Mouse (Mus musculus) stomach, embryonic 16.5 days (tissue): ENCODE results near the gene Ints14. TPM values are rescaled to one million over a fixed set of nuclear protein-coding genes. Genes with fewer than 3 reads are reported as not detected.
A peak's percentile ranks its signal among the peaks of the same experiment; 100 is the strongest.

Experiments used
- ATAC-seq: fragments of 200-750 bp; cut with Nextera tagmentation; 2 replicates; pipeline ENCODE4 v1.8.0; 2017; ENCODE audit warnings: moderate number of reproducible peaks, moderate TSS enrichment; ENCODE audit not compliant: insufficient read depth, low FRiP score
- H3K27ac ChIP-seq: fragments of 300-500 bp; sonication (generic); 2 replicates; pipeline ENCODE4 v1.5.1; 2014; ENCODE audit warnings: low read length
- H3K27me3 ChIP-seq: fragments of 300-500 bp; sonication (generic); 2 replicates; pipeline ENCODE4 v1.6.1; 2014; ENCODE audit warnings: low read length, control low read depth, mixed read lengths; ENCODE audit not compliant: control insufficient read depth, insufficient read depth
- H3K36me3 ChIP-seq: fragments of 300-500 bp; sonication (generic); 2 replicates; pipeline ENCODE4 v1.6.1; 2014; ENCODE audit warnings: low read length; ENCODE audit not compliant: control insufficient read depth, insufficient read depth
- H3K4me1 ChIP-seq: fragments of 300-500 bp; sonication (generic); 2 replicates; pipeline ENCODE4 v1.6.1; 2014; ENCODE audit warnings: low read length, control low read depth, mixed read lengths; ENCODE audit not compliant: control insufficient read depth, insufficient read depth
- H3K4me2 ChIP-seq: fragments of 300-500 bp; sonication (generic); 2 replicates; pipeline ENCODE4 v1.6.1; 2014; ENCODE audit warnings: low read depth, low read length, mixed read lengths
- H3K4me3 ChIP-seq: fragments of 300-500 bp; sonication (generic); replicated peaks from 2 replicates; pipeline ENCODE4 v1.5.1; 2014; ENCODE audit warnings: mild to moderate bottlenecking, low read length
- H3K9ac ChIP-seq: fragments of 300-500 bp; sonication (generic); 2 replicates; pipeline ENCODE4 v1.6.1; 2014; ENCODE audit warnings: low read length
- H3K9me3 ChIP-seq: fragments of 300-500 bp; sonication (generic); replicated peaks from 2 replicates; pipeline ENCODE4 v1.6.1; 2016; ENCODE audit warnings: low read length, control low read depth; ENCODE audit not compliant: control insufficient read depth
- WGBS: fragments of 180-500 bp; shearing (Covaris S2); extraction: QIAGEN DNeasy Blood & Tissue Kit; methylation state at CpG from one replicate; pipeline ENCODE4 v1.1.7; 2014; 5-methylcytosine and 5-hydroxymethylcytosine counted together
- polyA plus RNA-seq: library from polyadenylated mRNA; unstranded; fragments of >200 nt; fragmentation: Nextera tagmentation; extraction: Ambion mirVana; gene quantifications from 2 replicates; pipeline ENCODE4 v1.2.1, GENCODE M21; 2015

The Ints14 gene
- polyA plus RNA-seq, 1 experiment from 2014 or later, result 46.5 TPM

- Histone ChIP-seq H3K27ac (peak overlapping the region; percentile 61), H3K9me3 (no peaks in the 10 kb centered on the region)
- WGBS, result 69% methylated on average over 4 of the region's 4 CpGs
These were observed 19.1 kb upstream of the Ints14 start for GRCm38 (mm10) chr9:64941650-64942049.

GRCm38 (mm10) chr9:64943997-64944396 lies 16.7 kb upstream of the Ints14 start:
- Histone ChIP-seq H3K9me3 (no peaks in the 10 kb centered on the region), H3K4me3 (no peak overlapping the region), H3K9ac (no peak overlapping the region), H3K27ac (no peak overlapping the region), H3K36me3 (no peaks in the 10 kb centered on the region), H3K4me1 (0 out of 2 replicates have a peak, but pooled peaks cover 3% of the 10 kb centered on the region), H3K4me2 (no peak overlapping the region), H3K27me3 (0 out of 2 replicates have a peak, but pooled peaks cover 7% of the 10 kb centered on the region)
- 33% methylated on average over 11 of the region's 11 CpGs for WGBS
- ATAC-seq, result no peak

More at GRCm38 (mm10) chr9:64941650-64942049, 19.1 kb upstream of the Ints14 start:
- Histone ChIP-seq H3K4me2 (no peak overlapping the region), H3K4me1 (0 out of 2 replicates have a peak, but pooled peaks cover 3% of the 10 kb centered on the region), H3K4me3 (no peak overlapping the region), H3K27me3 (0 out of 2 replicates have a peak, but pooled peaks cover 5% of the 10 kb centered on the region), H3K9ac (no peak overlapping the region), H3K36me3 (no peaks in the 10 kb centered on the region)
- ATAC-seq, result no peak

DNA sequence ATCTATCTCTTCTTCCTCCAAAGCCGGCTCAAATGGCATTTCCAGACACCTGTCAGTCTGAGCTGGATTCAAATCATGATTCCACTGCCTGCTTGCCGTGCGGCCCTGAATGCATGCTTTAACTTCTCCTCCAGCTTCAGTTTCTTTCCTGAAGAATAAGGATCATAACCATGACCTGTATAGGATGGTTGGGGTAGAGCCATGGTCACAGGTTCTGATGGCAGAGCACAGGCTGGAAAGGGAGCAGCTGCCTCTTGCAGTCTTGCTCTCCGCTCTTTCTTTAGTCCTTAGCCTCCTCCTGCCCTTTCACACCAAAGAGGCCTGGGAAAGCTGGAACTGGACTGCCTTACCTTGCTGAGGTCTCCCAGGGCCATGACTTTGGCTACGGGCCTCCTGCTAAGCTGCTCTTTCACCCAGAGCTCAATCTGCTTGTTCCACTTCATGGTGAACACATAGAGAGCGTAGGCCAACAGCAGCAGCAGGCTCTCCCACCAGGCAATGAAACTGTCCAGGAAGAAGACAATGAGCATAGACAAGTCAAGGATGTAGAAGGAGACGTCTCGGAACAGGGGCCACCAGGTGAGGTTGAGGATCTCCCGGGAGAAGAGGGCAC lies 13.1 kb upstream of the Ints14 start:
- ATAC-seq, result no peak
- no peak overlapping the region for H3K4me2 ChIP-seq
- H3K27ac ChIP-seq, result no peak overlapping the region
- H3K9me3 ChIP-seq, result no peaks in the 10 kb centered on the region
- 88% methylated on average over 9 of the region's 9 CpGs for WGBS
- 0 out of 2 replicates have a peak, but pooled peaks cover 8% of the 10 kb centered on the region for H3K27me3 ChIP-seq
- H3K4me1 ChIP-seq, result no peaks in the 10 kb centered on the region
- H3K36me3 ChIP-seq, result no peaks in the 10 kb centered on the region
- H3K9ac ChIP-seq, result no peak overlapping the region
- H3K4me3 ChIP-seq, result no peak overlapping the region

DNA sequence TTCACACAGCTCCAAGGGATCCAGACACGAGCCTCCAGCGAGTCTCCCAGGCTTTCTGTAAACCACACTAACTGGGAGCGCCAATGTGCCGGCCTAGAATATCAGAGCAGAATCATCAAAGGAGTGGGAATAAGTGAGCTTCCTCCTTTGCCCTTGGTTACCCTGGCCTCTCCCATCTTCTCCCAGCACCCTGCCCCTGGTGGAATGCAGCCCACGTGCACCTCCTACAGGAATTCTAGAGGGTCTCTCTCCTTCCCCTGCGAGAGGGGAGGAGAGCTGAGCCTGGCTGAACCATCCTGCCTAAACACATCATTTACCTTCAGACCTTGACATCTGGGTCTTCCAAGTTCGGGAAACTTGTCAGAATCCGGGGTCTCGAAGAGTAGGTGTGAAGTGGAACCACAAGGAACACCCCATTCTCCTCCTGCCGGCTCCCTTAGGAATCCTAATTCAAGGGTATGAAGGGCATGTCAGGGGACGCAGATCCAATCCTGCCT lies 9.5 kb upstream of the Ints14 start, which contains the start of gene Slc24a1:
Slc24a1 (minus strand) TSS at position 447 of the 497 bp plus-strand sequence.
- H3K4me3 ChIP-seq, result no peak within 1 kb of the TSS
- no peak within 1 kb of the TSS for H3K4me2 ChIP-seq
- 39% methylated on average over 11 of the region's 11 CpGs for WGBS

DNA sequence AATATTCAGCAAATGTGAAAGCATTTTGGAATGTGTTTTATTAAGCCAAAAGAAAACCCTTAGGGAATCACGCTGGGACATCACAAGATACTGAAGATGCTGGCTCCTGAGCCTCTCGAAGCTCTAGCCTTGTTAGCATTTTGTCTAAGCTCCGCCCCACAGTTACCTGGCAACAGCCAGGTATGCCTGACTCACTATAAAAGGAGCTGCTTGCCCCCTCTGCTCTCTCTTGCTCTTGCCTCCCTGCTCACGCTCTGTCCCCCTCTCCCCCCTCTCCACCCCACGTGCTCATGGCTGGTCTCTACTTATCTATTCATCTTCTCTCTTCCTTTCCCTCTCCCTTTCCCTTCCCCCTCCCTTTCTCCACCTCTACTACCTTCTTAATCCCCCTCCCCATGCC lies 8.7 kb upstream of the Ints14 start:
- Histone ChIP-seq H3K9me3 (no peaks in the 10 kb centered on the region), H3K27ac (no peak overlapping the region), H3K4me2 (no peak overlapping the region), H3K36me3 (no peaks in the 10 kb centered on the region), H3K4me3 (no peak overlapping the region), H3K4me1 (no peaks in the 10 kb centered on the region), H3K9ac (no peak overlapping the region), H3K27me3 (0 out of 2 replicates have a peak, but pooled peaks cover 3% of the 10 kb centered on the region)
- WGBS, result 13% methylated on average over 5 of the region's 5 CpGs
- no peak for ATAC-seq

More for the DNA sequence above, 9.5 kb upstream of the Ints14 start, which contains the start of gene Slc24a1:
- no peaks in the 10 kb centered on the region for H3K4me1 ChIP-seq
- no peaks in the 10 kb centered on the region for H3K36me3 ChIP-seq
- ATAC-seq, result no peak
- no peak within 1 kb of the TSS for H3K9ac ChIP-seq
- no peak within 1 kb of the TSS for H3K27ac ChIP-seq
- 0 out of 2 replicates have a peak, but pooled peaks cover 3% of the 10 kb centered on the region for H3K27me3 ChIP-seq
- H3K9me3 ChIP-seq, result no peaks in the 10 kb centered on the region

DNA sequence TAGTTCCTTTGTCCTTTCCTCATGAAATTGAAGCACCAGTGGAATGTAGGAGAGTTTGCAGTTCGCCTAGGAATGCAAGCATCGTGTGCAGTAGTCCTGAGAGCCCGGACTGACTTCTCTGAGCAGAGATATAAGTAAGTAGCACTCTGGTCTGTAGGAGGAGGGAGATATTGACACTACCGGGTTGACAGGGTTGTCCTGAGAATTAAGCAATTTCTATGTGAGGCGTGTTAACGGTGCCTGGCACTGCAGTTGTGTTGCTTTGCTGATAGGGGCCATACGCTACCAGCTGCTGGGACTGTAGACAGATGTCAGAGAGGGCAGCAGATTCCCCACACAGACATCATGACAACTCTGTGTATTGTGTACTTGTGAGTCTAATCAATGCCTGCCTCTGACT lies 7.5 kb upstream of the Ints14 start:
- H3K27ac ChIP-seq, result no peak overlapping the region
- WGBS, result 50% methylated on average over 7 of the region's 7 CpGs
- no peaks in the 10 kb centered on the region for H3K9me3 ChIP-seq
- 0 out of 2 replicates have a peak, but pooled peaks cover 3% of the 10 kb centered on the region for H3K27me3 ChIP-seq
- no peak overlapping the region for H3K4me2 ChIP-seq
- ATAC-seq, result no peak
- no peak overlapping the region for H3K9ac ChIP-seq
- H3K4me1 ChIP-seq, result no peaks in the 10 kb centered on the region
- H3K36me3 ChIP-seq, result no peaks in the 10 kb centered on the region
- H3K4me3 ChIP-seq, result no peak overlapping the region

GRCm38 (mm10) chr9:64956337-64956736 lies 4.4 kb upstream of the Ints14 start:
- no peaks in the 10 kb centered on the region for H3K36me3 ChIP-seq
- 22% methylated on average over 12 of the region's 12 CpGs for WGBS
- no peaks in the 10 kb centered on the region for H3K4me1 ChIP-seq
- 0 out of 2 replicates have a peak overlapping the region, but pooled peaks have one; percentile 1 for H3K4me3 ChIP-seq
- no peak overlapping the region for H3K27ac ChIP-seq
- peak overlapping the region; percentile 7 for H3K4me2 ChIP-seq
- no peaks in the 10 kb centered on the region for H3K9me3 ChIP-seq
- H3K27me3 ChIP-seq, result no peaks in the 10 kb centered on the region
- no peak overlapping the region for H3K9ac ChIP-seq
- no peak for ATAC-seq

DNA sequence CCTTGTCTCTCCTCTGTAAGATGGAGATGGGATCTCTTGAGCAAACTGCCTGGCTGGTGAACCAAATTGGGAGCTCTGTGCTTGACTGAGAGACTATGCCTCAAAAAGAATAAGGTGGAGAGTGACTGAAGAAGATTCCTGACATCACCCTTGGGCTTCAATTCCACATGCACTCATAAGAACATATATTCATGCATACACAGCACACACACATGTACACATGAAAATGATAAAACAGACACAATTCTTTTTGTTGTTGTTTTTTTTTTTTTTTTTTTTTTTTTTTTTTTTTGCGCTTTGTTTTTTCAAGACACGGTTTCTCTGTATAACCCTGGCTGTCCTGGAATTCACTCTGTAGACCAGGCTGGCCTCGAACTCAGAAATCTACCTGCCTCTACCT lies 3.4 kb upstream of the Ints14 start:
- no peak overlapping the region for H3K9ac ChIP-seq
- no peak overlapping the region for H3K4me3 ChIP-seq
- no peak overlapping the region for H3K4me2 ChIP-seq
- H3K27me3 ChIP-seq, result no peaks in the 10 kb centered on the region
- peaks cover 6% of the 10 kb centered on the region for H3K4me1 ChIP-seq
- no peaks in the 10 kb centered on the region for H3K9me3 ChIP-seq
- ATAC-seq, result no peak
- 0 out of 2 replicates have a peak, but pooled peaks cover under 1% of the 10 kb centered on the region for H3K36me3 ChIP-seq
- WGBS, result 93% methylated on average over 3 of the region's 3 CpGs
- H3K27ac ChIP-seq, result no peak overlapping the region

- Histone ChIP-seq H3K9ac (peak overlapping the region; percentile 88), H3K9me3 (no peaks in the 10 kb centered on the region), H3K4me2 (peak overlapping the region; percentile 80), H3K27me3 (no peaks in the 10 kb centered on the region), H3K27ac (peak overlapping the region; percentile 85), H3K4me3 (peak overlapping the region; percentile 71), H3K36me3 (0 out of 2 replicates have a peak, but pooled peaks cover 4% of the 10 kb centered on the region), H3K4me1 (peaks cover 6% of the 10 kb centered on the region)
- peak; percentile 81 for ATAC-seq
- WGBS, result 0% methylated on average over 17 of the region's 17 CpGs
These were observed 244 bp downstream of the Ints14 start for GRCm38 (mm10) chr9:64960978-64961320.
